Mouse (Mus musculus) adrenal gland, postnatal 14 days (tissue): Measurements from ENCODE around the gene Cd3d. TPM values are rescaled to one million over a fixed set of nuclear protein-coding genes. Genes with fewer than 3 reads are reported as not detected.

Source experiments
- DNase-seq: peaks from one replicate; pipeline ENCODE4 v3.0.0; 2021; ENCODE audit warnings: mixed read lengths
- total RNA-seq: library from RNA; stranded (reverse); gene quantifications from 2 replicates; pipeline ENCODE4 v1.2.3, GENCODE M21; 2021

Gene Cd3d
- total RNA-seq, 1 experiment from 2014 or later = 1.5 TPM

DNA sequence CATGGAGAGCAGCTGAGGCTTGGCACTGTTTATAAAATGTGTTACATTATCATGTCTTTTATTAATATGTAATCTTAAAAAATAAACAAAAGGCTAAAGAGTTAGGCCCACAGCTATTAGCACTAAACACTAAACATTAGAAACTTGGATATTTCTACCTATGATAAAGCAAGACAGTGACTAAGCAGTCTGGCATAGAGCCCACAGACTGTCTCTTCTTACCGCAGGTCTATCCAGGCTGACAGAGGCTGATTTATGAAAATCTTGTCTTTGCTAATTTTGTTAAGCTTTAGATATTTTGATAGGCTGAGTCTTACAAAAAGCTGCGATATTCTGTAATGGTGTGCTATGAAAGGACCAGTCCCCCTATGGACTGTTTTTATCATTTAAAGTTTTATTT lies 11.7 kb downstream of the Cd3d start:
- no peak for DNase-seq

DNA sequence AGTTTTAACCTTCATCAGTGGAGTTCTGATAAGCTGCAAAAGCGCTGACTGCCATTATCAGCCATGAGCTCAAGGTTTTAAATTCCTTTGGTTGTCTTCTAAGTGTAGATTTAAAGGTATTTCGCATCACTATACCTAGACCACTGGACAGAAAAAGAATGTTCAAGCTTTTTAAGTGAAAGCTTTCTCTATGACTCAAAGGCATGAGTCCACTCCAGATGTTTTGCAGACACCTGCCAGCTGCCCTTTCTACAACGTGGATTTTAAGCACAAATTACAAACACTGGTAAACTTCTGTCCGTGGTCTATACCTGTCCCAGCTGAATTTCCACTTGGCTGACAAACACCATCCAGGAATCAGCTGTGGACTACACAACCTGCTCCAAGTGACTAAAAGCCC lies 13.4 kb downstream of the Cd3d start:
- no peak for DNase-seq

- no peak for DNase-seq
Measured at GRCm38 (mm10) chr9:44996590-44996989, 15.0 kb downstream of the Cd3d start.

- no peak for DNase-seq
Measured at GRCm38 (mm10) chr9:44998138-44998537, 16.6 kb downstream of the Cd3d start.

GRCm38 (mm10) chr9:44999171-44999570 lies 17.6 kb downstream of the Cd3d start:
- no peak for DNase-seq

- no peak for DNase-seq
Measured at GRCm38 (mm10) chr9:44999776-45000175, 18.2 kb downstream of the Cd3d start.

GRCm38 (mm10) chr9:45000249-45000648 lies 18.7 kb downstream of the Cd3d start:
- no peak for DNase-seq

DNA sequence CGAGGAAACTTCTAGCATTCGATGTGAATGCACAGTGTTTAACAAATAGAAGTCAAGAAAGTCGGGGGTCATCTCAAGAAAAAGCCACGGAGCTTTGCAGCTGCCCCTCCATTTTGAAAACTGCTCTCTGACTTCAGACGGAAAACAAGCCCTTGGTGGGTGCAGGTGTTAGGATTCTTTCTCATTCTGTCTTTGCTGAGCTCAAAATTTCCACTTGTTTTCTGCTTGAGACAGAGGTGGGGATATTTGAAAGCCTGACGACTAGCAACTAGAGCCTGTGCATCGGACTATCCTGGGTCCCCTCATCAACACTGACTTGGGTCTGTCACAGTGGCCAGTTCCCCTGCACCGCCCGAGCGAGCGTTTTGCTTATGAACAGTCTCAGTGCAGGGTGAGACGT lies 25.8 kb downstream of the Cd3d start:
- no peak for DNase-seq

DNA sequence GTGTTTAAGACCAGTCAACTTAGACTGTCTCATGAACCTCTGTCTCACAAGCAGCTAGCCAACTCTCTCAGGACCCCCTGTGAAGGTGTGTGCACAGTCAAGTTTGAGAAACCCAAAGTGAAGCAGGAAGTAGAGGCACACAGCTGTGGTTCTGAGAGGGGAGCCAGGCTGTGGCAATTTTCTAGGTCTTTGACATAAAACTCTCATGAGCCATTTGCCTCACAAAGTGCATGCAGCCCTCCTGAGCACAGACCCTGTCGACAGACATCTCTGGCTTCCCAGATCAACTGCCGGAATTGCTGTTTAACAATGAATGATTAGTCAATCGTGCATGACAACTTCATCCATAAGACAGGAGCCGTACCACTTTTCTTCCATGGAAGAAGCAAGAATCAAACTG lies 26.8 kb downstream of the Cd3d start:
- no peak for DNase-seq

DNA sequence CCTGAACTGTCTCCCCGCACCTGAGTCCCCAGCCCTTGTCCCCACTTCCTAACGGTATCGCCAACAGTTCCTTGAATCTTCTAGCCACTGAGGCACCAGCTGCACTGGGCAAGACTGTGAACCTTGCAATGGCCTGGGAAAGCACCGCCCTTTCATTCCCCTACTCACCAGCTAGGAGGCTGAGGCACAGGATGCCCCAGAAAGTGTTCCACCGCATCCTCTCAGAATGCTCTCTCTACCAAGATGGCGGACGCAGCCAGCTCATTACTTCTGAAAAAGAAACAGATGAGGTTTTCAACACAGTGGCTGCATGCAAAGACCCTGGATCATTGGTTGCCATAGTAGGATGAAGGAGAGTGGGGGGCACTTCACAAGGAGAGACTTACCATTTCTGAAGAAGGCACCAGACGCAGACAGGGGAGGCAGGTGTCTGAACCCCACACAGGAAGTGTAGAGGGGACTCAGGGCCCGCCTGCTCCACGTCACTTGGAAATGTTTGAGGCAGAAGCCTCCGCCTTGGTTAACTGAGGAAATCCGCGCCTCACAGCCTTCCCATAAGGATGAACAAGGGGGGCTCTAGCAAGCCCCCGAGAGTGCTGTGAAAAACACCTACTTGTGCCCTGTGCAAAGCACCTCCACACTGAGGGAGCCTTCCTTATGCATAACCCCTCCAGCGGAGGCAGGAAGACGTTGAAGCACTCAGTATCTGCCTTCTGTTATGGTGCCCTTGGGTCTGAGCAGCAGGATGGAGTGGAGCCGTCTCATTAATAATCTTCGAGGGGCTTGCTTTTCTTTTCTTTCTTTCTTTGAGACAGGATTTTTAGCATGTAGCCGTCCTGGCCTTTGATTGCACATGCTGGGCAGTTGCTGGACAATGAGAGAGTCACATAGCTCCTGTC lies 27.8 kb downstream of the Cd3d start, which contains the start of gene Cd3e:
Gene Cd3e (minus strand): TSS at position 448 of the 899 bp plus-strand sequence.
- no peak for DNase-seq

DNA sequence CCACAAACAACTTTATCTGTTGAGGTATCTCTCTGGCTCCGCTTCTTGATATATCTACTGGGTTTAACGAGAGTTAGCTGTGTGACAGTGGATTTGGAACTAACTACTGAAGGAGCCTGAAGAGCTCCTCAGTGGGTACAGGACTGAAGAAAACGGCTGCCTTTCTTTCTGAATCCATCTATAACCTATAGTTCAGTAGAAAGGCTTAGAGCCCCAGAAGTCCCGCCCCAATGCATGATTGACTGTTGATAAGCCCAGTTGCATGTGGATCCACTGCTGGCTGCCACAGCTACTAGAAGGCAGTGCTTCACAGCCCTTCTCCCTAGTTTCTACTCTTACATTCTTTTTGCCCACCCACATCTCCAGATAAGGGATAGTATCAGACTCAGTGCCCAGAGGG lies 28.9 kb downstream of the Cd3d start:
- peak; percentile 28 for DNase-seq

- no peak for DNase-seq
Measured at GRCm38 (mm10) chr9:45011291-45011690, 29.7 kb downstream of the Cd3d start.

GRCm38 (mm10) chr9:45014879-45015278 lies 33.3 kb downstream of the Cd3d start:
- DNase-seq = no peak

DNA sequence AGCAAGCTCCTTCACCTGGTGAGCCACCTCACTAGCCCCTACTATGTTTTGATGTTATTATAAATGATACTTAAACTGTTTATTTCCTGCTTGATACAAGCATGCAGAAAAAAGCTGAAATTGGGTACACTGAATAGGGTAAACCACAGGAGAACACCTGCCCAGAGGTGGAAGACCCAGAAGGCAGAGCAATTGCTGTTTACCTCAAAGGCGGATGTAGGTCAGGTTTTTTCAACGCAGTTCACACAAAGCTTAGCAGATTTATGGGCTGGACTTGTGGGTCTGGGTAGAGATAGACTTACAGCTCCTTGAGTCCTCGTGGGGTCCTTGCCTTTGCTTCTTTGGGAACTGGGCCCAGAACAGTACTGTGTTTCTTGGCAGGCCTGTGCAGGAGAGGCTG lies 34.3 kb downstream of the Cd3d start:
- DNase-seq = no peak

DNA sequence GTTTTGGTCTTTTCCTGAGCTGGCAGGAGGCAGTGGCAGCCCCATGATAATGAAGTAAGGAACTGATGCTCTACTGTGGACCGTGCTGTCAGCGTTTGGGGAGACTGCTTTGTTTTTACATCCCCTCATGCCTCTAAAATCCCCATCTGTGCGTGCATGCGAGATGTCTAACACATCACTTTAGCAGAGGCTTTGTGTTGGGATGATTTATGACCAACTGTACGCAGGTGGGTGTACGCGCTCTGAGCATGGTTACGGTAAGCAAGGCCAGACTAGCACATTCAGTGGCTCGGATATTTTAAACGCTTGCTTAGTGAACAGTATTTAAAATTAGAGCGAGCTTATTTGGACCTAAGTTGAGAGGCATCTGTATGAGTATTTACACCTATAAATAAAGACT lies 36.4 kb downstream of the Cd3d start:
- no peak for DNase-seq

- peak; percentile 72 for DNase-seq
Measured at GRCm38 (mm10) chr9:45022800-45023199, 41.2 kb downstream of the Cd3d start.

DNA sequence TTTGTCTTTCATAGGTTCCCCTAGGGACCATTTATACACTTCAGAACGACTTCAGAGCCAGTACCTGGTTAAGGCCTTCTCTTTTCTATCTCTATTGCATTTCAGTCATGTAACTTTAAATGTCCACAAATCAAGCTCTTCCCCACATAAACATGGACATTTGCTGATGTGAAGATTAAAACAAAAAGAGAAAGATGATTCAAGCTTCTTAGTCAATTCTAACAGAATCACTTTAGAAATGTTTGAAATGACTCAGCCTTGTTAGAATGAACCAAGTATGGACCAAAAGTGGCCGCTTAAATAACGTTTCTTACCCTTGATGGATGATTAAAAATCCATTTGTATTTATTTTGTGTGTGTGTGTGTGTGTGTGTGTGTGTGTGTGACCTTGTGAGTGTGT lies 42.1 kb downstream of the Cd3d start:
- no peak for DNase-seq

GRCm38 (mm10) chr9:45024187-45024586 lies 42.6 kb downstream of the Cd3d start:
- DNase-seq = no peak

DNA sequence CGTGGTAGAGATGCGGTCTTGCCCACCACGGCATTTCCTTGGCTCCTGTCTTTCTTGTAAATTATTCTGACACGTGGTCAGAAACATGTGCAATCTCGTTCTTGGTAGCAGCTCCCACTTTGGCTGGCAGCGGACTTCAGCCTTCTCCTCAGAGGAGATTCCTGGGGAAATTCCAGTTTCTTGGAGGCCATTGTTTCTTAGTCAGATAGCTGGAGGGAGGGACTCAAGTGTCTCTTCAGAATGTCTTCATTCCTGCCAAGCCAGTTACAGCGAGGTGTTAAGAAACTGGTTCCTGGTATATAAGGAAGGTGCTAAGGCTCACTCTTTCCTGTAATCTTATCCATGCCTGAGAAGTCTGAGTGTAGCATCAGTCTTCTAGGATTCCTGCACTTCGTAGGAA lies 45.8 kb downstream of the Cd3d start:
- no peak for DNase-seq

DNA sequence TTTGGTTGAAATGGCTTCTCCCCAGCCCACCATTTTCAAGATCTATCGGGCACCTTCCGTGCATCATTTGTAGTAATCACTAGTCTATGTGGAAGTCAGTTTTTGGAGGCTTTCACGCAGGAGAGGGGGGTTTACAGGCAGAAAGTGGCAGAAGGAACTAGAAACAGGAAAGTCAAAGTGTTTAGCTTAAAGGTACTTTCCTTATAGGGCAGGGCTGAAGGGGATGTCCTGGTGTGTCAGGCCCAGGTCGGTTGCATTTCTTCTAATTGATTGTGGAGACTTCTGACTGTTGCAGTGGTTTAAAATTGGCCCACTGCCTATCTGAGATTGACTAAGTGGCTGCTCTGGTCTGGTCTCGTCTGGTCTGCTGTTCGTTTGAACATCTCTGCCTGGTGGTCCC lies 48.8 kb downstream of the Cd3d start:
- DNase-seq = no peak

- no peak for DNase-seq
Measured at GRCm38 (mm10) chr9:45032261-45032660, 50.7 kb downstream of the Cd3d start.

DNA sequence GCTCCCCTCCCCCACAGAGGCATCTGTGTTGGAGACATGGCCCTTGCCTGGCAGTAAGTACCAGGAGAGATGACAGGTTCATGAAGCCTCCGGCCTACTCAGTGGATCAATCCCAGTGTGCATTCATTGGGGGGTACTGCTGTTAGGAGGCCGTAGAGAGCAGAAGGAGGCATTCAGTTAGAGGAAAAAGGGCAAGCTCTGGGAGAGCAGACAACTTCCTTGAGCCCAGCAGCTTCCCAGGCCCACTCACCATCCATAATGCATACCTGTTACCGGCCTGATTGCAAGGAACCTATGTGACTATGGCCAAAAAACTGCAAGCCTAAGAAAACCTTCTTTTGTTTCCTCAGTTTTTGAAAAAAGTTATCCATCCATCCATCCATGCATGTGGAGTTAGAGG lies 52.9 kb downstream of the Cd3d start:
- no peak for DNase-seq
